Mouse (Mus musculus) megakaryocyte, embryonic 14.5 days (primary cell): ENCODE measurements around the gene Ppp1r14c.

Experiments
- FLI1 ChIP-seq: IDR thresholded peaks from 2 replicates; pipeline ENCODE4 v1.6.1; 2012; ENCODE audit warnings: low read length, inconsistent platforms, mixed read lengths
- GATA1 ChIP-seq: IDR thresholded peaks from 3 replicates; pipeline ENCODE4 v1.6.1; 2012; ENCODE audit warnings: mixed read lengths, low read length, inconsistent platforms, borderline replicate concordance

GRCm38 (mm10) chr10:3417408-3417807 lies 51.6 kb downstream of the Ppp1r14c start:
- TF ChIP-seq GATA1, result no peak
- TF ChIP-seq FLI1, result no peak
